Mouse (Mus musculus) forebrain, embryonic 16.5 days (tissue): ENCODE measurements at regions not wholly inside any gene's neighbourhood (a gene's known extent, or its start where the extent isn't known, plus 50 kb on each side); places are given as distances from the start of the nearest gene placed in this dataset.

Experiments
- ATAC-seq: fragments of 200-750 bp; cut with Nextera tagmentation; 2 replicates; pipeline ENCODE4 v1.8.0; 2017; ENCODE audit warnings: mild to moderate bottlenecking, moderate library complexity
- H3K27ac ChIP-seq: fragments of 300-500 bp; sonication (generic); 2 replicates; pipeline ENCODE4 v1.5.1; 2014; ENCODE audit warnings: low read length, control low read depth
- H3K27me3 ChIP-seq: fragments of 300-500 bp; sonication (generic); replicated peaks from 2 replicates; pipeline ENCODE4 v1.6.1; 2014; ENCODE audit warnings: low read length; ENCODE audit not compliant: control insufficient read depth, insufficient read depth
- H3K36me3 ChIP-seq: fragments of 300-500 bp; sonication (generic); 2 replicates; pipeline ENCODE4 v1.6.1; 2014; ENCODE audit not compliant: control insufficient read depth, insufficient read depth
- H3K4me1 ChIP-seq: fragments of 300-500 bp; sonication (generic); replicated peaks from 2 replicates; pipeline ENCODE4 v1.6.1; 2014; ENCODE audit warnings: low read length; ENCODE audit not compliant: control insufficient read depth, insufficient read depth
- H3K4me2 ChIP-seq: fragments of 300-500 bp; sonication (generic); 2 replicates; pipeline ENCODE4 v1.6.1; 2014; ENCODE audit warnings: mild to moderate bottlenecking, low read length, control low read depth
- H3K4me3 ChIP-seq: fragments of 300-500 bp; sonication (generic); replicated peaks from 2 replicates; pipeline ENCODE4 v1.5.1; 2014; ENCODE audit warnings: mild to moderate bottlenecking, low read length, control low read depth
- H3K9ac ChIP-seq: fragments of 300-500 bp; sonication (generic); replicated peaks from 2 replicates; pipeline ENCODE4 v1.6.1; 2014; ENCODE audit warnings: low read depth, low read length, control low read depth
- H3K9me3 ChIP-seq: fragments of 300-500 bp; sonication (generic); 2 replicates; pipeline ENCODE4 v1.6.1; 2016; ENCODE audit warnings: low read length; ENCODE audit not compliant: control insufficient read depth
- WGBS: fragments of 180-500 bp; shearing (Covaris S2); extraction: QIAGEN DNeasy Blood & Tissue Kit; methylation state at CpG from one replicate; pipeline ENCODE4 v1.1.7; 2014; 5-methylcytosine and 5-hydroxymethylcytosine counted together

- Histone ChIP-seq H3K27ac (no peak overlapping the region), H3K9ac (no peak overlapping the region), H3K4me3 (no peak overlapping the region), H3K4me2 (no peak overlapping the region), H3K36me3 (no peaks in the 10 kb centered on the region), H3K4me1 (no peaks in the 10 kb centered on the region), H3K27me3 (no peaks in the 10 kb centered on the region), H3K9me3 (peaks cover 4% of the 10 kb centered on the region; the same call in 1 of the 2 replicates)
- WGBS = 90% methylated on average over 10 of the region's 10 CpGs
- no peak for ATAC-seq
Observed at GRCm38 (mm10) chr17:48610107-48610506, 155.4 kb downstream of the Unc5cl start.

GRCm38 (mm10) chr17:48610806-48611205 lies 156.1 kb downstream of the Unc5cl start:
- WGBS = 85% methylated on average over 8 of the region's 8 CpGs

GRCm38 (mm10) chr17:48613491-48613890 lies 158.8 kb downstream of the Unc5cl start:
- WGBS = 91% methylated on average over 5 of the region's 5 CpGs
- ATAC-seq = no peak
- no peak overlapping the region for H3K9ac ChIP-seq
- no peaks in the 10 kb centered on the region for H3K27me3 ChIP-seq
- no peak overlapping the region for H3K27ac ChIP-seq
- peaks cover 4% of the 10 kb centered on the region; the same call in 1 of the 2 replicates for H3K9me3 ChIP-seq
- no peak overlapping the region for H3K4me2 ChIP-seq
- no peak overlapping the region for H3K4me3 ChIP-seq
- no peaks in the 10 kb centered on the region for H3K4me1 ChIP-seq
- no peaks in the 10 kb centered on the region for H3K36me3 ChIP-seq

More at GRCm38 (mm10) chr17:48610806-48611205, 156.1 kb downstream of the Unc5cl start:
- Histone ChIP-seq H3K9ac (no peak overlapping the region), H3K27ac (no peak overlapping the region), H3K9me3 (peaks cover 4% of the 10 kb centered on the region; the same call in 1 of the 2 replicates), H3K4me1 (no peaks in the 10 kb centered on the region), H3K27me3 (no peaks in the 10 kb centered on the region), H3K4me2 (no peak overlapping the region), H3K4me3 (no peak overlapping the region), H3K36me3 (no peaks in the 10 kb centered on the region)
- no peak for ATAC-seq

GRCm38 (mm10) chr17:48615248-48615647 lies 160.5 kb downstream of the Unc5cl start:
- Histone ChIP-seq H3K27me3 (no peaks in the 10 kb centered on the region), H3K4me1 (no peaks in the 10 kb centered on the region), H3K9ac (no peak overlapping the region), H3K27ac (no peak overlapping the region), H3K9me3 (peaks cover 4% of the 10 kb centered on the region; the same call in 1 of the 2 replicates), H3K4me2 (no peak overlapping the region), H3K36me3 (no peaks in the 10 kb centered on the region), H3K4me3 (no peak overlapping the region)
- 89% methylated on average over 3 of the region's 3 CpGs for WGBS
- no peak for ATAC-seq

DNA sequence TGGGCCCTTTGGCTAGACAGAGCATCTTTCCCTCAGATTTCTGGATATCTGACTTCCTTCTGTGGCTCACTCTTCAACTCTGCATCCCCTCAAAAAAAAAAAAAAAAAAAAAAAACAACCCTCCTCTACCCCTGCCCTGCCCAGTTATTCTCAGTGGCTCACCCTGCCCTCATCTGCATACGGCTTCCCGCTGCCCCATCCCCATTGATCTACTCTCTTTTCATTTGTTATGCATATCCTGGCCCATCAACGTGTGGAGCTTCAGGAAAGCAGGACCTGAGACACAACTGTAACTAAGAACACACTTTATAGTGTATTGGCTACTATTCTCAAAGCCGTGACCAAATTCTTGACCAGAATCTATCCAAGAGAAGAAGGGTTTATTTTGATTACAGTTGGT lies 161.5 kb downstream of the Unc5cl start:
- ATAC-seq = no peak
- WGBS = 42% methylated on average over 4 of the region's 4 CpGs
- Histone ChIP-seq H3K36me3 (no peaks in the 10 kb centered on the region), H3K27me3 (no peaks in the 10 kb centered on the region), H3K9me3 (peaks cover 4% of the 10 kb centered on the region; the same call in 1 of the 2 replicates), H3K4me1 (no peaks in the 10 kb centered on the region), H3K9ac (no peak overlapping the region), H3K4me2 (no peak overlapping the region), H3K4me3 (no peak overlapping the region), H3K27ac (no peak overlapping the region)

DNA sequence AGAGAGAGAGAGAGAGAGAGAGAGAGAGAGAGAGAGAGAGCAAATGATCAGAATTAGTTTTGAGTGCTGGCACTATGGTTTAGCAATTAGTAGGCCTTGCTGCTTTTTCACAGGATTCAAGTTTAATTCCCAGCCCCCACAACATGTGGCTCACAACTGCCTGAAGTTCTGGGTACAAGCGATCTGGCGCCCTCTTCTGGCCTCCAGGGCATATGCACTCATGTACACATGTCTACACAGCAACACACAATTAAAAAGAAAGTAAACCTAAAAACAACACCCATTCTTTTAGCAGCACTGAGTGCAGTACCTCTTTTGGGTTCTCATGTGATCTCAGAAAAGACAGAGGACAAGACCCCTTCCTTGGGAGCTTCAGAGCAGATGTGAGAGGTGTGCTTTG lies 166.2 kb downstream of the Unc5cl start:
- WGBS = 72% methylated on average over 2 of the region's 2 CpGs
- H3K36me3 ChIP-seq = no peaks in the 10 kb centered on the region
- ATAC-seq = no peak

DNA sequence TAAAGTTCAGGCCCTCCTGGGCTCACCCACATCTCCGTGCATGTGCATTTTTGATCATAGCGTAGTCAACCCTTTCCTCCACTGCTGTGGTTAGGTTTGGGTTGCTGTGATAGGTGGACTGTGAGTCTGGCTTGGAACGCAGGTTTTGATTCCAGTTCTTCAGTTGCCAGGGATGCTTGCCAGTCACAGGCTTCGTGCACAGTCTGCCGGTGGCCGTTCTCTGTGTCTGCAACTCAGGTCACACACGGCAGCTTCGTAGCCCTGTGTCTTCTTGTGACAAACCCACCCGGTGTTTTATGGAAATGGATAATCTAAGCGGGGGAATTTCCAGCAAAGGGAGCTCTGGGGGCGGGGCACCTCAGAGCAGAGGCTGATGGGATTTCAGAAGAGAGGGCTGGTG lies 167.0 kb downstream of the Unc5cl start:
- H3K9me3 ChIP-seq = no peaks in the 10 kb centered on the region
- no peaks in the 10 kb centered on the region for H3K36me3 ChIP-seq
- H3K27ac ChIP-seq = no peak overlapping the region
- H3K4me1 ChIP-seq = 0 out of 2 replicates have a peak, but pooled peaks cover 3% of the 10 kb centered on the region
- H3K4me2 ChIP-seq = no peak overlapping the region
- no peak for ATAC-seq
- 85% methylated on average over 11 of the region's 11 CpGs for WGBS
- no peak overlapping the region for H3K9ac ChIP-seq
- H3K4me3 ChIP-seq = no peak overlapping the region
- H3K27me3 ChIP-seq = no peaks in the 10 kb centered on the region

More for the DNA sequence above, 166.2 kb downstream of the Unc5cl start:
- Histone ChIP-seq H3K9ac (no peak overlapping the region), H3K4me1 (0 out of 2 replicates have a peak, but pooled peaks cover under 1% of the 10 kb centered on the region), H3K27ac (no peak overlapping the region), H3K4me2 (no peak overlapping the region), H3K9me3 (no peaks in the 10 kb centered on the region), H3K27me3 (no peaks in the 10 kb centered on the region), H3K4me3 (no peak overlapping the region)

GRCm38 (mm10) chr17:48624937-48625336 lies 170.2 kb downstream of the Unc5cl start:
- Histone ChIP-seq H3K4me1 (0 out of 2 replicates have a peak, but pooled peaks cover 3% of the 10 kb centered on the region), H3K4me2 (no peak overlapping the region), H3K9ac (no peak overlapping the region), H3K27ac (no peak overlapping the region), H3K27me3 (no peaks in the 10 kb centered on the region), H3K4me3 (no peak overlapping the region), H3K9me3 (no peaks in the 10 kb centered on the region), H3K36me3 (no peaks in the 10 kb centered on the region)
- 82% methylated on average over 14 of the region's 14 CpGs for WGBS
- no peak for ATAC-seq

GRCm38 (mm10) chr17:48625971-48626370 lies 171.3 kb downstream of the Unc5cl start:
- H3K4me2 ChIP-seq = no peak overlapping the region
- 78% methylated on average over 6 of the region's 6 CpGs for WGBS
- 0 out of 2 replicates have a peak, but pooled peaks cover 3% of the 10 kb centered on the region for H3K4me1 ChIP-seq
- no peaks in the 10 kb centered on the region for H3K27me3 ChIP-seq
- H3K36me3 ChIP-seq = no peaks in the 10 kb centered on the region
- no peak overlapping the region for H3K9ac ChIP-seq
- H3K4me3 ChIP-seq = no peak overlapping the region
- H3K27ac ChIP-seq = no peak overlapping the region
- no peak for ATAC-seq
- no peaks in the 10 kb centered on the region for H3K9me3 ChIP-seq

- no peak for ATAC-seq
- Histone ChIP-seq H3K4me1 (no peaks in the 10 kb centered on the region), H3K27me3 (no peaks in the 10 kb centered on the region), H3K4me2 (no peak overlapping the region), H3K27ac (no peak overlapping the region), H3K4me3 (no peak overlapping the region), H3K9me3 (no peaks in the 10 kb centered on the region), H3K9ac (no peak overlapping the region), H3K36me3 (no peaks in the 10 kb centered on the region)
- WGBS = 95% methylated on average over 12 of the region's 12 CpGs
Observed at GRCm38 (mm10) chr17:48639611-48640010, 184.9 kb downstream of the Unc5cl start.
